Mouse (Mus musculus): ENCODE data around the gene Sipa1l3.
A peak's percentile ranks its signal among the peaks of the same experiment; 100 is the strongest.

Gene Sipa1l3

DNA sequence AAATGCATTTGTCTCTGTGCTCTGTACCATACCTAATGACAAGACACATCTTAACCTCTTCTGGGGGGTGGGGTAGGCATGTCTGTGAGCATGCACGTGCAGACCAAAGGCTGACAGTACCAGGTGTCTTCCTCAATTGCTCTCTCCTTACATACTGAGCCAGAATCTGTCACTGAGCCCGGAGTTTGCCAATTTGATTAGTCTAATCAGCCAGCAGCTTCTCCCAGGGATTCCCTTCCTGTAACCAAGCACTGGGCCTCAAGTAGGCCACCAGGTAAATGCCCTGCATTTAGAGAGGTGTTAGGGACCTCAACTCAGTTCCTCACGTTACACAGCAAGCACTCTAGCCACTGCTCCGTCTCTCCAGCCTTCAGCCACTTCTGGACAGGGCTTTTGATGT is 38.3 kb downstream of the Sipa1l3 start:
- DNase-seq (ENCODE audit: low spot score): no peak

GRCm38 (mm10) chr7:29475005-29475404 is 43.4 kb downstream of the Sipa1l3 start:
- no peak for DNase-seq (ENCODE audit: low spot score)

- DNase-seq (ENCODE audit: low spot score): no peak
Measured at GRCm38 (mm10) chr7:29471309-29471708, 47.1 kb downstream of the Sipa1l3 start.

- peak; percentile 79 for DNase-seq (ENCODE audit: low spot score)
Measured at GRCm38 (mm10) chr7:29469602-29470344, 48.7 kb downstream of the Sipa1l3 start.

DNA sequence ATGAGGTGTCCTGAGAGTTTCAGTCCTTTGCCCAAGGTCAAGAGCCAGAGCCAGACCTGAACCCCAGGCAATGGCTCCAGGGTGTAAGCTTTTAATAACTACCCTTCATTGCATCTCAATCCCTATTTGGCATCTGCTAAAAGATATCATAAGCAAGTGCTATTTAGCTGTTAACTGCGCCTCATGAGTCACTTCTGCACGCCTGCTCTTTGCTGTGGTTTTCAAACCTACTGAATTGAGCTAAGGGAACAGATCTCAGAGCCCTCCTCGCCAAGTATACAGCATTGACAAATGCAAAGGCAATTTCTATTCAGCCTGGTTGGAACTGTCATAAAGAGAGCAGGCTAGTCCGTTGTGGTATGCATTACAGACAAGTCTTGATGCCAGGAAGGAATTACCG is 49.8 kb downstream of the Sipa1l3 start:
- no peak for DNase-seq (ENCODE audit: low spot score)

- DNase-seq (ENCODE audit: low spot score): no peak
Measured at GRCm38 (mm10) chr7:29466585-29466984, 51.9 kb downstream of the Sipa1l3 start.

DNA sequence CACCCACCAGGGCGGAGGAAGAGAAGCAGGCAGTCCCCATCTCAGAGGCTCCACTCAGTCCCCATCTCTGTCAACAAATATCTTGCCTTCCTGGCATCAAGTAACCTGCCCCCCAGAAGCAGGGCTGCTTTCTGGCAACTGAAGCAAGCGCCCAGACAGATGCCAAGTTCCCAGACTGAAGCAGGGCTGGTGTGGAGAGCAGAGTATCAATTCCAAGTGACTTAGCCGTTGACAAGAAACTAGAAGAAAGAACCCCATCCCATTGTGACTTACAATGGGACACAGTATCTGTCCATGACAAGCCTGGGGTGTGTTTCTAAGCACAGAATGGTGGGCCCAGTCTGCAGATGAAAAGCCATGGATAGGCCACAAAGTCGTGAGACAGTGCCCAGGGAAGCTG is 52.7 kb downstream of the Sipa1l3 start:
- no peak for DNase-seq (ENCODE audit: low spot score)

- DNase-seq (ENCODE audit: low spot score): no peak
Measured at GRCm38 (mm10) chr7:29462820-29463219, 55.6 kb downstream of the Sipa1l3 start.

DNA sequence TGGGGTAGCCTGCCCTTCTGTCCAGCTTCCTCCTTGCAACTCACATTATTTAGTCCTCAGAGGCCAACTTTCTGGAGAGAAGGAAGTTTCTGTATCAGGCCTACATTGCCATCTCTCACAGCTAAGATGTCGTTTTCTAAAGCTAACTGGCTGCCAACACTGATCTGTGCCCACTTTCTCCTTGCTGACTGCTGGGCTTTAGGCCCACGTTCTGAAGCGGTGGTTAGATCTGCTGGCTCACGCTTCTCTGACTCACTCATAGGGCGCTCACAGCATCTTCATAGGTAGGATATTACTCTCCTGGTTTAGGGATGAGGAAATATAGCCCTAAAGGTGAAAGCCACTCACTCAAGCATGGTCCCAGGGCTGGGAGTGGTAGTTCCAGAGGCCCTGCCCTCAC is 56.3 kb downstream of the Sipa1l3 start:
- DNase-seq (ENCODE audit: low spot score): no peak

GRCm38 (mm10) chr7:29461557-29461956 is 56.9 kb downstream of the Sipa1l3 start:
- DNase-seq (ENCODE audit: low spot score): no peak

DNA sequence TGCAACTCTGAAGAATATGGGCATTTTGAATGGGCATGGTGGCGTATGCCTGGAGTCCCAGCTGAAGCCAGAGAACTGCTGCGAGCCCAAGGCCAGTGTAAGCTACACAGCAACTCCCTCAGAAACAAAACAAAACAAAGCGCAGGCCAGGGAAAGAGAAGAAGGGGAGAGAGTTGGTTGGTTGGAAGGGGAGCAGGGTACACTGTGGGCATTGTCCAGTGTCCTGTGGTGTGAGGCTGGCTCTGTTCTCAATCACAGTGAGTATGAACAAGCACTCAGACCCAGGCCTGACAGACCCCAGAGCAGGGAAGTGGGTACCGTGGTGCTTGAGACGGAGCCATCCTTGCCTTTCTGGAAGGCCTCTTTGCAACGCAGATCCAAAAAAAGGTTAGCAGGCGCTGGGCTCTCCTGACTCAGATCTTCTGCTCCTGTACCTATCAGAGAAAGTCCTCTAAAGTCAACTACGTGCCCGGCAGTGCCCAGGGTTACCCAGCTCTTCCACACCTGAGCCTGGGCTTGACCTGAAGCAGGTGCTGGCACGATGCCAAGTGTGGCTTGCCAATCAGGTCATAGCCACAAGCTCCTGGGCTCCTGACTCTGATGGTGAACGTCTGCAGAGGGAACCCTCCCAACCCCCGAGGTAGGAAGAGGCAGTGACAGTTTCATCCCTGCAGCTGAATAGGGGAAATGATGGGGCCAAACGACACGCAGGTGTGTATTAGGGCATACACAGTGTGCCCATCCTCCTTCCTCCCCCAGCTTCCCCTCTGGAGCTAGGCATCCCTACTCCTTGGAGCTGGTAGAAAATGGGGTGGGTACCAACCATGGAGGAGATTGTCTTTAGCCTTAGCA is 59.3 kb downstream of the Sipa1l3 start:
- no peak for DNase-seq (ENCODE audit: low spot score)

GRCm38 (mm10) chr7:29457772-29458171 is 60.7 kb downstream of the Sipa1l3 start:
- peak; percentile 68 for DNase-seq (ENCODE audit: low spot score)

- no peak for DNase-seq (ENCODE audit: low spot score)
Measured at GRCm38 (mm10) chr7:29456716-29457115, 61.7 kb downstream of the Sipa1l3 start.

GRCm38 (mm10) chr7:29455591-29455990 is 62.9 kb downstream of the Sipa1l3 start:
- DNase-seq (ENCODE audit: low spot score): no peak

DNA sequence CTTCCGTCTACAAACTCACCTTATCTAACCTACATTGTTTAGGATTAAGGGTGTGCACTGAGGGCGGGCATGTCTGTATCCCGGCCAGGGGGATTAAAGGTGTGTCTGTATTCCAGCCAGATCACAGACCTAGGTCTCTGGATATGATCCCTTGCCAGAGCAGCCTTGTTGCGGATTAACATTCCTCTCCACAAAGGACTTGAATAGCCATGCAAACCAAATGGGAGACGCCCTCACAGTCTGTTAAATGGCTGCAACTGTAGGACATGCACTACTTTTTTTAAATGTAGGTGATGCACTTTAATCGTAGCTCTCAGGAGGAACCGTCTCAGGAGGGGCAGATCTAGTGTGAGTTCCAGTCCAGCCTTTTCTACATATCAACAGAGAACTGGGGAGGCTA is 63.5 kb downstream of the Sipa1l3 start:
- DNase-seq (ENCODE audit: low spot score): no peak

DNA sequence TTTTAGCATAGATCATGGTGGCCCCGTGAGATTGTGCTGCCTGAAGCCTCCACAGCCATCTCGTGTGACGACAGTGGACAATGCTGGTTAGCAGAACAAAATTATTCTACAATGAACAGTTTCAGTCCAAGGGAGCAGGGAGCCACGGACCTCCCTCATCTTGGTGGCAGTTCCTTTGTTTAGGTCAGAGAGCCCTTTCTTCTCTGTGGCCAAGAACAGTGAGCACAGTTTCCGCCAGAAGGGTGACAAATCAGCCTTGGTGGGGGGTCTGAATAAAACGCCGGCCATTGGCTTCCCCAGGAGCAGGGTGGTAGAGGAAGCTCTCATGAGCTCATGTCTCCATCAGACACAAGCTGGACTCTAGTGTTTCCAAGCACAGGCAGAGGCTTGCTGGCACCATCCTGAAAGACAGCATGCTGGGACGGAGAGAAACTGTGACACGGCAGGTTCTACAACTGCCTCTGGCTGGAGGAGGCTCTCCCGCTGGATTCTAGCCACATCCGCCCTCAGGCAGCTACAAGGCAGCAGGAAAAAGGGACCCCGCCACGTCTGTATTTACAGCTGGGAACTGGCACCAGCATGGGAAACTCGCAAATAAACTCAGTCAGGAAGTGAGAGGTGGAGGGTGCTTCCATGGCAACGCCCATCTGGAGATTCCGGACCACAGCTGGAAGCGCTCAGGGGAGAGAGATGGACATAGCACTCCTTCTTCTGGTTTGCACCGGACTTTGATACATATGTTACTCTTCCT is 65.3 kb downstream of the Sipa1l3 start:
- DNase-seq (ENCODE audit: low spot score): peak; percentile 64

DNA sequence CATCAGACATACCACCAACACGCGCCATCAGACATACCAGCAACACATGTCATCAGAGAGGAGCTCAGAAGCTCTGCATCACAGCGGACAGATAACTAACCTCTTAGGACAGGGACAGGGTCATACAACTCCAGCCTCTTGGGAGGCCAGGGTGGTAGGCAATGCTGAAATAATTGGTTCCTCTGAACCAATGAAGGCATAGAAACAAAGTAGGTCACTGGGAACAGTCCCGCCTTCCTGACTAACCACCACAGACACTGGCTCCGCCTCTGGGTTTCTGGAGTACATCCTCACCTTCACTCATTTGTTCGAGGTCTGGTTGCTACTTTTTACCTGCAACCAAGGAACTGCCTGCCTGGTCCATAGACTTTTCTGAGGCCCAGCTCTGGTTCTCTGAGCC is 66.1 kb downstream of the Sipa1l3 start:
- DNase-seq (ENCODE audit: low spot score): no peak

DNA sequence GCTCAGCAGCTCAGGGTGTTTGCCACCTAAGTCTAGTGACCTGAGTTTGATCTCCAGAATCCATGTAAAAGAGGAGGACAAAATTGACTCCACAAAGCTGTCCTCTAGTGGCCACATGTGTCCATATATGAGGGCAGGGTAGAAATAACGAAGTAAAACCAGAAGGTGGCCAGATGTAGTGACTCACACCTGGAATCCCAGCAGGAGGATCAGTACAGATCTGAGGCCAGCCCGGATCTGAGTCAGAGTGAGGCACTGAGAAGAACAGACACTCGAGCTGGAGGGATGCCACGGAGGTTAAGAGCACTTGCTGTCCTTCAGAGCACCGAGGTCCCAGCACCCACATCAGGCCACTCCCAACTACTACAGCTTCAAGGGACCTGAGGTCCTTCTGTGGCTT is 68.3 kb downstream of the Sipa1l3 start:
- DNase-seq (ENCODE audit: low spot score): no peak

- DNase-seq (ENCODE audit: low spot score): no peak
Measured at GRCm38 (mm10) chr7:29448830-29449229, 69.6 kb downstream of the Sipa1l3 start.

- no peak for DNase-seq (ENCODE audit: low spot score)
Measured at GRCm38 (mm10) chr7:29447147-29447829, 71.2 kb downstream of the Sipa1l3 start.

DNA sequence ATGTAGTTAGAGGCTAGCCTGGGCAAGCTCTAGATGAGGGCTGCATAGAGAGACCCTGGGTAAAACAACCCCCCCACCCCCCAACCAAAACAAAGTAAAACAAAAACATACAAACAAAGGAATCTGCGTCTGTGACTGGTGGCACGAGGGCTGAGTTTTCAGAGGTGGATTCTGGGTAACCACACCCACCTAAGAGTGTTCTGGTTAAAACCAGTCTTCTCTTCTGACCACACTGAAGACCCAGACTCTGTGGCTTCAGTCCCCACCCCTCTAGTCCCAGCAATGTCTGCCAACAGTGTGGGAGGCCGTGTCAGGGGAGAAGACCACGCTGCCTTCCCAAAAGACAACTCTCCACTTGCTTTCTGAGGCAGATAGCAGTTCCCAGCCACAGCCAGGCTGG is 72.3 kb downstream of the Sipa1l3 start:
- DNase-seq (ENCODE audit: low spot score): no peak

DNA sequence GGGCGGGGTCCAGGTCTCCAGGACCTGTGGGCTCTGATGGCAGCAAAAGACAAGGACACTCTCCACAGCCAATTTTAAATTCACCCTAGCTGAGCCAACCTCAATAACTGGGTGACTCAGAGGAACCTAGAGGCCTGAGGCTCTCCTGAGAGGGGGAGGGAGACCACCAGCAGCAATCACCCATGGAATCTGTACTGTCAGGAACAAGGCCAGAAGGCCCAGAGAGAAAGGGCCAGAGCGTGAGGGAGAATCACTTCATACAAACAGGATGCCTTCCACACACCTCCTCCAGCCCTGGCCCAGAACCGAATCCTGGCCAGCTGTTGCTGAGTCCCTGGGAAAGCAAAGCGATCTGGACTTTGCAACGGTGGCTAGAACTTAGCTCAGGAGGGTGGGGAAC is 73.9 kb downstream of the Sipa1l3 start:
- no peak for DNase-seq (ENCODE audit: low spot score)
